Mouse (Mus musculus) ES-Bruce4 (cell line): ENCODE results near the gene Gm21954. TPM values are rescaled to one million over a fixed set of nuclear protein-coding genes. Genes with fewer than 3 reads are reported as not detected.

ENCODE experiments used
- H3K27ac ChIP-seq: 2 replicates; pipeline ENCODE4 v1.5.1; 2012; ENCODE audit warnings: low read length, inconsistent platforms; ENCODE audit not compliant: insufficient read depth
- H3K27me3 ChIP-seq: 2 replicates; pipeline ENCODE4 v1.6.1; 2012; ENCODE audit warnings: mild to moderate bottlenecking, low read length, inconsistent platforms; ENCODE audit not compliant: control insufficient read depth, poor library complexity, insufficient read depth, severe bottlenecking
- H3K36me3 ChIP-seq: 2 replicates; pipeline ENCODE4 v1.6.1; 2012; ENCODE audit warnings: inconsistent platforms, mild to moderate bottlenecking, low read length, moderate library complexity; ENCODE audit not compliant: control insufficient read depth, poor library complexity, insufficient read depth, severe bottlenecking
- H3K4me1 ChIP-seq: one replicate; pipeline ENCODE4 v1.8.1; 2011; ENCODE audit warnings: low read length; ENCODE audit not compliant: control insufficient read depth, insufficient read depth
- H3K4me3 ChIP-seq: 2 replicates; pipeline ENCODE4 v1.5.1; 2011; ENCODE audit warnings: low read depth, mild to moderate bottlenecking, low read length
- H3K9ac ChIP-seq: 2 replicates; pipeline ENCODE4 v1.6.1; 2012; ENCODE audit warnings: low read depth, mild to moderate bottlenecking, inconsistent platforms; ENCODE audit not compliant: poor library complexity, severe bottlenecking
- H3K9me3 ChIP-seq: replicated peaks from 2 replicates; pipeline ENCODE4 v1.6.1; 2012; ENCODE audit warnings: mild to moderate bottlenecking, low read length, inconsistent platforms; ENCODE audit not compliant: control insufficient read depth, poor library complexity, insufficient read depth, severe bottlenecking
- CTCF ChIP-seq: IDR thresholded peaks from one replicate; pipeline ENCODE4 v1.8.1; 2011; ENCODE audit warnings: low read depth, low read length
- EP300 ChIP-seq: IDR thresholded peaks from 2 replicates; pipeline ENCODE4 v1.6.1; 2011; ENCODE audit warnings: low read depth, low read length; ENCODE audit not compliant: insufficient read depth
- POLR2A ChIP-seq: IDR thresholded peaks from one replicate; pipeline ENCODE4 v1.8.1; 2011; ENCODE audit warnings: low read length; ENCODE audit not compliant: insufficient read depth
- polyA plus RNA-seq: library from polyadenylated mRNA; stranded (reverse); fragments of >200 nt; gene quantifications from 2 replicates; pipeline ENCODE4 v1.2.4, GENCODE M21; 2011; ENCODE audit warnings: low read depth; ENCODE audit not compliant: missing spikeins, insufficient read depth, insufficient read length

Gene Gm21954
- polyA plus RNA-seq, 1 experiment: not detected

DNA sequence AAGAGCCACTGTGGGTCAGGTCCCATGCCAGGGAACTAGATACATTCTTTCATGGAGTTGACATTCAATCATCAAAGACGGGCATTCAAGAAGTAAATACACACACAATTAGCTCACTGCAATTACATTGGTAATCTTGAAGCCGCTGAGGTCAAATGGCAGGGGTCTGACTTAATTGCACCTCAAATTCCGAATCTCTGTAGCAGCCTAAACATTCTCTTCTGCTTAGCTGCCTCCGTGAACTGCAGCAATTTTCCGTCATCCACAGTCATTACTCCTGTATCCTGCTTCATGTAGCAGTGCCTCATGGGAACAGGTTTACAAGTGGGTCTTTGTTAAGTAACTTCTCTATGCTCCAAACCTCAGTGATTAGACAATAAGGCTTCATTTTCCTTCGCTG lies 20.0 kb upstream of the Gm21954 start:
- Histone ChIP-seq H3K36me3 (no peaks in the 10 kb centered on the region), H3K4me3 (no peak overlapping the region), H3K9me3 (no peaks in the 10 kb centered on the region), H3K27ac (no peak overlapping the region), H3K4me1 (no peaks in the 10 kb centered on the region), H3K9ac (no peak overlapping the region), H3K27me3 (no peaks in the 10 kb centered on the region; the same call in none of the 2 replicates)
- TF ChIP-seq POLR2A (no peak), EP300 (no peak), CTCF (no peak)

DNA sequence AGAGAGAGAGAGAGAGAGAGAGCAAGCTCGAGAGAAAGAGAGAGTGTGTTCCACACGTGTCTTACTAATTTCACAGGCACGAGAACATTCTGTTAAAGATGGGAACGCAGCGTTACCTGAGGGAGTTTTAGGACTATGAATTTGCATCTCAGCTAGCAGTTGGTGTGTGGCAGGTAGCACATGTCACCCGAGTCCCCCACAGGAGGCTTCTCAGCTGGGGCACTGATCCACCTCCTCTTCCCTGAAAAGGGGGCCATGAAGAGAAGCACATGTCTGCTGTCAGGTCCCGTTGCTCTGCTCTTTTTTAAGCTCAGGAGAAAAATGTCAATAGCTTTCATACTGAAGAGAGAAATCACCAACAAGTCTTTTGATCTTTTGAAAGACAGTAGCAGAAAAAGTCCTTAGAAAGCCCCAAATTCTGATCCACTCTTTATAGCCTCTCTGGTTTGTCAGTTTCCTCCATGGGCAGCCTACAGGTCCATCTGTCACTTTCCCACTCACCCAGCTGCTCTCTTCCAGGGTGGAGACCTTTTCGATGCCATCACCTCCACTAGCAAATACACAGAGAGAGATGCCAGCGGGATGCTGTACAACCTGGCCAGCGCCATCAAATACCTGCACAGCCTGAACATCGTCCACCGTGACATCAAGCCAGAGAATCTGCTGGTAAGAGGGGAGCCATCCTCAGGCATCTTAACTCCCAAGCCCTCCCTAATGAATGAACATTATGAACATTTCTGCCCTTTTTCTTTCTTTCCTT lies 17.4 kb upstream of the Gm21954 start:
- Histone ChIP-seq H3K4me1 (no peaks in the 10 kb centered on the region), H3K9me3 (no peaks in the 10 kb centered on the region), H3K4me3 (no peak overlapping the region), H3K9ac (no peak overlapping the region), H3K27me3 (no peaks in the 10 kb centered on the region), H3K36me3 (no peaks in the 10 kb centered on the region), H3K27ac (no peak overlapping the region)
- no peak for TF ChIP-seq CTCF
- TF ChIP-seq POLR2A: no peak
- TF ChIP-seq EP300: no peak

DNA sequence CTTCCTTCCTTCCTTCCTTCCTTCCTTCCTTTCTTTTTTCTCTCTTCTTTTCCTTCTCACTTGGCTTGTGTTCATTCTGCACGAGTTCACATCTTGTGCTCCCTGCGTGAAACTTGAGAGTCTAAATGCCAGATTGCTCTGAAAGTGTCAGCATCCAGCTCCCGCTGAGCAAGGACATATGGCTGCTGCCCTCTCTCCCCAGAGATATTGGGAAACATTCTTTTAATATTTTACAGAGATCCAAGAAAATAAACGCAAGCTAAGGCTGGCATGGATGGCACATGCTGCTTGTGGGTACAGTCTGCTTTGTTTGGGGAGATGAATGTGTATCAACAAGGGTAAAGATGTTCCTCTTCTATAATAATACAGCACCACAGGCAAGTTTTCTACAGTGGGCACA lies 11.3 kb upstream of the Gm21954 start:
- no peak overlapping the region for H3K4me3 ChIP-seq
- H3K9me3 ChIP-seq: no peaks in the 10 kb centered on the region
- no peak overlapping the region for H3K9ac ChIP-seq
- TF ChIP-seq EP300: no peak
- TF ChIP-seq POLR2A: no peak
- TF ChIP-seq CTCF: no peak
- H3K4me1 ChIP-seq: no peaks in the 10 kb centered on the region
- no peaks in the 10 kb centered on the region for H3K27me3 ChIP-seq
- H3K27ac ChIP-seq: no peak overlapping the region
- no peaks in the 10 kb centered on the region for H3K36me3 ChIP-seq

DNA sequence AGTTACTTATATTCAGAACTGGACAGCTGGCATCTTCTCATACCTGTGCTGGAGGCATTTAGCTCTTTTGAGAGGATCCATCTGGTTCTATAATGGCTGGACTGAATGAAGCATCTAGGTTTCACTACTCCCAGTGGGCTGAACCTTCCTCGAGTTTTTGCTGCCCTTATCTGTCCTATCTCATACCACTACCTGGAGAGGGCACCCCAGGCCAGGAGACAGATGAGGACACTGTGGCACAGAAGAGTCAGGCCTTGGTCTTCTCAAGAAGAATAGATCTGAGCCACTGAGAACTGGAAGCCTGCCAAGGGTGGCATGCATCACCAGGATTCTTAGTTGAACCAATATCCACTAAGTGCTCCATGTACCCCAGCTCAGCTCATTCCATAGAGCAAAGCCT lies 9.1 kb upstream of the Gm21954 start:
- TF ChIP-seq POLR2A (no peak), CTCF (no peak), EP300 (no peak)
- peaks cover 1% of the 10 kb centered on the region for H3K4me1 ChIP-seq
- no peak overlapping the region for H3K27ac ChIP-seq
- no peaks in the 10 kb centered on the region for H3K9me3 ChIP-seq
- no peaks in the 10 kb centered on the region for H3K27me3 ChIP-seq
- no peak overlapping the region for H3K4me3 ChIP-seq
- H3K36me3 ChIP-seq: no peaks in the 10 kb centered on the region
- H3K9ac ChIP-seq: no peak overlapping the region

DNA sequence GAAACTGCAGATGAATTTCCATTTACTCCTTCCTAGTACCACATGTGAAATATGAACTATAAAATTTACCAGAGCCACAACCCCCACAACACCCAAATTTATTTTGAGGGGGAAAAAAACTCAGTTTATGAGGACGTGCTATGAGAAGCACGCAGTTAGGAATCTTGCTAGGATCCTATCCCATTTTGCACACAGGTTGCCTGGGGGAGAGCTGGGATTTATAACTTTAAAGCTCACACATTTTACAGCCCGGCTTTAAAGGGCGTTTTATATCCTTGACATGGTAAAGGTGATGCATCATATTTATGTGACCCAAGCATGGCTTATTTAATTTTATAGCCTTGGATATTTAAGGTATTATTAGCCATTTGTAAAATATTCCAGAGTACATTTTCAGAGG lies 7.3 kb upstream of the Gm21954 start:
- TF ChIP-seq EP300: no peak
- no peak for TF ChIP-seq CTCF
- no peak for TF ChIP-seq POLR2A
- Histone ChIP-seq H3K9ac (no peak overlapping the region), H3K27me3 (no peaks in the 10 kb centered on the region), H3K27ac (no peak overlapping the region), H3K36me3 (no peaks in the 10 kb centered on the region), H3K4me1 (peaks cover 1% of the 10 kb centered on the region), H3K9me3 (no peaks in the 10 kb centered on the region), H3K4me3 (no peak overlapping the region)

DNA sequence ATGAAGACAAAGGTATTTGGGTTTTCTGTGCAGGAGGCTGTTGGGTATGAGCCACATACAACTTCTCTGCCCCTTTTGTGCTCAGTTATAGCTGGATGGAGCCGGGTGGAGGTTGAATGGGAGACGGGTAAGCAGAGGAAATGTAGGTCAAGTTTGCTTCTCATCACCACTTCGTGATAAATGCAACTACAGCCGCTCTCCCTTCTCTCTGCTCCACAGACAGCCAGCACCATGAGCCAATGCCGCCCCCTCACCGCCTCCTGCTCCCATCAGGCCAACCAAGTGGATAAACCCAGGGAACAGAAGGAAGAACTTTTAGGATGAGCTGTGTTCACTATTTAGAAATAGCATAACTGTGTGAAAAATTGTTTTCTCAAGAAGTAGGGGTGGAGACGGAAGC lies 4.7 kb upstream of the Gm21954 start:
- no peaks in the 10 kb centered on the region for H3K36me3 ChIP-seq
- H3K4me3 ChIP-seq: no peak overlapping the region
- no peak overlapping the region for H3K9ac ChIP-seq
- no peaks in the 10 kb centered on the region for H3K27me3 ChIP-seq
- no peak overlapping the region for H3K27ac ChIP-seq
- H3K9me3 ChIP-seq: no peaks in the 10 kb centered on the region
- peaks cover 1% of the 10 kb centered on the region for H3K4me1 ChIP-seq
- TF ChIP-seq POLR2A (no peak), CTCF (no peak), EP300 (no peak)
